Mouse (Mus musculus): ENCODE data around the gene Hc.

Hc gene

DNA sequence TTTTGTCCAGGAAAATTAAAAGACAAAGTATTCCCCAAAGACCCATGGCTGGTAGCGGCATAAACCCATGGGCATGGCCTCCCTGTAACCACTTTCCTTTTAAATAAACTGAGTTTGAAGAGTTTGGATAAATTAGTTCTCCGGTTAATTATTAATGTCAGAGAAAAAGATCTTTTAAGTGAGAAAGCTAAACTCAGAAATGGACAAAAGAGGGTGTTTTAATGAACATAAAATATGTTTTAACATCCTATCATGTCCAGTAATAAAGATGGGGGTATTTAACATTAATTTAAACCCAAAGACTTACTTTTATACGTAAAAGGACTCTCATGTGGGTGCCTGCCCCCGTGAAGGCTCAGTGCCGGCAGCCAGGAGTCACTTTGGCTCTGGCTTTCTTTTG lies at the start of gene Hc:
Gene Hc (minus strand): TSS at position 101 of the 400 bp plus-strand sequence.
- DNase-seq (ENCODE audit: low spot score in 2 of 2) = no peak

DNA sequence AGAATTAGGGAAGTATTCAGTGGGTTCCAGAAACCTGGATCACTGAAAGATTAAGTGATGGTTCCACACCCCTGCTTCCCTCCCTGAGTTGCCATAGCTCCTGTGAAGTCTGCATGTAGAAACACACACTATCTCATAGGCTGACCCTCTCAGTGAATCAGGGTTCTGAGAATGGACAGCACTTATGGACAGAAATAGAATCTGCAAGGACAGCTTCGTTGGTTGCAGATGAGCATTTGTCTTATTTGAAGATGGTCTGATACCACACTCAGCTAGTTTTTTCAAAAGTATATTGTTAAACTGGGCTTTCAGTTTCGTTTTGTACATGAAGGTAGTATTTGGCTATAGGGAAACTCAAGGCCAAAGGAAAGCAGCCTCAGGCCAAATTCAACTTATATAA lies 49.3 kb upstream of the Hc start:
- DNase-seq (ENCODE audit: low spot score in 2 of 2) = no peak

DNA sequence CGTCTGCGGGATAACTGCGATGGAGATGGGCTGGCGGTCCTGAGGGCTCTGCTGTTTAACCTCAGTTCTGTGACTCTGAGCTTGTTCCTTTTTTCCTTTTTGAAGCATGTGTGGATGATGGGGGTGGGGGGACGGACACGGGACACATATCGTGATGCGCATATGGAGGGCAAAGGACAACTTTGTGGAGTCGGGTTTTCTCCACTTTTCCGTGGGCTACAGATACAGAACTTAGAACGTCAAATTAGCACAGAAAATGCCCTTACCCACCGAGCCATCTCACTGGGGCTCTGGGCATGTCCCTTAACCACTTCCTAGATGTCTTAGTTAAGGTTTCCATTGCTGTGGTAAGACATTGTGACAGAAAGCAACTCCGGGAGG lies 48.7 kb upstream of the Hc start:
- no peak for DNase-seq (ENCODE audit: low spot score in 2 of 2)

DNA sequence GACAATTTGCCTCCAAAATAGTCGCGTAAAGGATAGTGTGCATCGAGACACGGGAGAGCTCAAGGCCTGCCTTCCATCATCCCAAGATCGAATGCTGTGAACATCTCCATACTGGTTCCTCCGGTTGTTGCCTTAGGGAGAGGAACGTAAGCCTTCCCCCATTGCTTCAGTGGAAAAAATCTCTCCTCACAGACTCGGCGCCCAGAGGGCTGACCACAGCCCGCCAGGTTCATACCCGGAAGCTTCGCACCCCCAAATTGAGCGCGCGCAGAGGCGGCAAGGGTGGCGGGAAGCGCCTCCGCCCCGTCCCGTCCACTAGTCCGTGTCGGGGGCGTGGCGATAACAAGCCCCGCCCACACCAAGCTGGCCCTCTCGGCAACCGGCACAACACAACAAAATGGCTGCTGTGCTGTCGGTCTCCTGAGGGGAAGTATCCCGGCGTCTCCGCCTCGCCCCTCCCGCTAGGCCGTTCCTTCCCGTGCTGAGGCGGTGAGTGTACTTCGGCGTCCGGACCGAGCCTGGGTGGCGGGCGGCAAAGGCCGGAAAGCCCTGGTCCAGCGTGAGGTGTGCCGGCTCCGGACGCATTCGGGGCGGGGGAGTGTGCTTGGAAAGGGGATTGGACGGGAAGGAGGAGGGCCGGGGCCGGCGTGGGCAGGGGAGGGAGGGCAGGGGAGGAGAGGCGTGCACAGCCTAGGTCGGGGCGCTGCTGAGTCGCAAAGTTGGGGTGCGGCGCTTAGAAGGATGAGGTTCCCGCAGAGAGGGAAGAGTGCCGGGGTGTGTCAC lies 48.1 kb upstream of the Hc start, which contains the start of gene Cntrl:
Gene Cntrl (plus strand): TSS at position 352 of the 783 bp plus-strand sequence.
- DNase-seq (ENCODE audit: low spot score in 2 of 2) = peak; percentile 97 to 99

DNA sequence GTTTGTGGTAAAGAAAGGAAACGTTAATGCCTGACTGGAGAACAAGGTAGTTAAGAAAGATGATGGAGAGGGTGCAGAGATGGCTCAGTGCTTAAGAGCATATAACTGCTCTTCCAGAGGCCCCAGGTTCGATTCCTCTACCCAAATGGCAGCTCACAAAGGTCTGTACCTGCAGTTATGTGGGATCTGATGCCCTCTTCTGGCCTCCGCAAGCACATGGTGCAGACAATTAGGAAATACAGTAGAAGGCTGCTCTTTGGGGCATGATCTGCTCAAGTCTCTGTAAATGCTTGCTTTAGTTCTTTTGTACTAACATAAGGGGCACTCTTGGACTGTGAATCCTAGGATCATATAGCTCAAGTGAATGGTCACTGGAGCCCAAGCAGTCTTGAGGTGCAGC lies 47.5 kb upstream of the Hc start:
- peak; percentile 35 to 64 for DNase-seq (ENCODE audit: low spot score in 2 of 2)

DNA sequence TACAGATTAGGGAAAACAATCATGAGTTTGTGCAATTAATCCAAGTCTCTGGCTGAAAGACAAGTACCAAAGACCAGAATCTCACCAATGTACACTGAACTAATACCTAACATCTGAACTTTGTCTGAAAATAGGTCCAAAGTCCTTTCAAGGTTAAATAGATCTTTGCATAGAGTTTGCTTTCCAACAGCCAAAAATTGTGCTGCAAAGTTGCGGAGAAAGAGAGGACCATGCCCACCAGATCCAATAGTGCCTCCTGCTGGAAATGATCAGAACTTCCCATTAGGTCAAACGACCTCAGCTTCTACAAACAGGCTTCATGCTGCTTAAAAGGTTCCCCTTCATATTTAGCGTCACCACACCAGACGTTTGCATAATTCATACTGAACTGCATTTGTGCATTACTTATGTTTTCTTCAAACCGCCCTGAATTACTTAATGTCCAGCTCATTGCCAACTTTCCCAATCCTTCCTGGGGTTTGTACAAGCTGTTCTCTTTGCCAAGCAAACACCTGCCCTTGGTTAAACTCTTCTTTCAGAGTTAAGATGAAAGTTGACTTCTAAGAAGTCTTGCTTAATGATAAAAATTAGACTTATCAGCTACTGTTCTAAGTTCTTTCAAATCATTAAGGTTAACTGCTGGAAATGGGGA lies 46.9 kb upstream of the Hc start:
- DNase-seq (ENCODE audit: low spot score in 2 of 2) = peak; percentile 49 to 65

DNA sequence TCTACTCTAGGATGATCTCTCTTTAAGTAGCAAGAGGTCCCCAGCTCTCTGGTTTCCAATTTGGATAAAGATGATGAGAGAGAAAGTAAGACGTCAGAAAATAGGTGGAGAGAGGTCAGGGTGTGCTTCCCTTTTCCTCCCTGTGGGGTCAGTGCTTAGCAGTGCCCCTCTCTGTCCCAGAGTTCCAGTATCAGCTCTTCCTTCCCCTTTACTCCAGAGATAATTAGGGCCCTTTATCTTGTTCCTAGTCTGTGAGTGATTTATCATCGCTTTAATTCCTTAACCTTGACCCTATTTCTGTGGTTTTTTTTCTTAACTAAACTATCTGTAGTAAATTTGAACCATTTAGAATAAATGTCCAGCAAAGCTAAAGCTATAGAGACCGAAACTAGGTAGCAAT lies 43.6 kb upstream of the Hc start:
- DNase-seq (ENCODE audit: low spot score in 2 of 2) = no peak

DNA sequence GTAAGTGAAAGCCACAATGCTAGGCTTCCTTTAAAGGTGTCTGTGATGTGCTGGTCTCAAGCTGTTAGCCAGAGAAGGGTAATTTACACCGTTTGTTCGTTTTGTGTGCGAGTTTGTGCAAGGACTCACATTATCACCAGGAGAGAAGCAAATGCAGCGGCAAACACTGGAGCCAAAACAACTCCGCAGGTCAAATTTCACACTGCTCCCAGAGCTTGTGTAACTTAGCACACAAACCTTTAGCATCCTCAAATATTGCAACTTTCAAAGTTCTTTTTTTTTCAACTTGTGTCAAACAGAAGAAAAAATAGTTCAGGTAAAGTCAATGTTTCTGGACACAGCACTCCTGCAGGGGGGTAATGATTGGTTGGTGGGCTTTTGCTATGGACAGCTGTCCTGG lies 42.3 kb upstream of the Hc start:
- no peak for DNase-seq (ENCODE audit: low spot score in 2 of 2)

DNA sequence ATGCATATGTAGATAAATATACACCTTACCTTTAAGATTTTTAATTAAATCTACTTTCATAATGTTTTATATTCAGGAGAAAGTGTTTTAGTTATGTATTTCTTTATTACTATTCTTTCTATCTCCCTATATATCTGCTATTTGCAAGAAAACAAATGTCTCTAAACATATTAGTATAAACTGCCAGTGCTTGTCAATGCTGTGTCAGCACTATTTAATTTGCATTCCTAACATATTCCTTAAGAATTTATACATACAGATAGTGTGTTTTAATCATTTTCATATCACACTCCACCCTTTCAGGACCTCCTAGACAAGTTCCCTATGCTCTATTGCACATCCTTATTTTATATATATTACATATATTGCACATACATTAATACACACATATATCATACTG lies 41.5 kb upstream of the Hc start:
- no peak for DNase-seq (ENCODE audit: low spot score in 2 of 2)

DNA sequence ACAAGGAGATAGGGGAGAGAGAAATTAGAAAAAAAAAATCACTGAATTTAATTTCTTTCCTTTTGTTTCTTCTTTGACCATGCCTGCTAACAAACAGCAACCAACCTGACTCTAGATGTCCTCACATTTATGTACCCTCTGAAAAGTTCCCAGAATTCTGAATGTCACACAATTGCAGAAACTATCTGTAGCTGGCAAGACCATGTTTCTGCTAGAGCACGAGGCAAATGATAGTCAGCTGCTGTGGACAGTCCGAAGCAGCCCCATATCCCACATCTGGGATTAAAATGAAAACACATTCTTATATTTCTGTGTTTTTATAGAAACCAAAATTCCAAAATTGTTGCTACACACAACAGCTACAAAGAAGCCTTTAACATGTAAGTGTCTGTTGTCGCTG lies 40.2 kb upstream of the Hc start, which contains the start of gene AI182371:
Gene AI182371 (minus strand): TSS at position 101 of the 400 bp plus-strand sequence.
- no peak for DNase-seq (ENCODE audit: low spot score in 2 of 2)

DNA sequence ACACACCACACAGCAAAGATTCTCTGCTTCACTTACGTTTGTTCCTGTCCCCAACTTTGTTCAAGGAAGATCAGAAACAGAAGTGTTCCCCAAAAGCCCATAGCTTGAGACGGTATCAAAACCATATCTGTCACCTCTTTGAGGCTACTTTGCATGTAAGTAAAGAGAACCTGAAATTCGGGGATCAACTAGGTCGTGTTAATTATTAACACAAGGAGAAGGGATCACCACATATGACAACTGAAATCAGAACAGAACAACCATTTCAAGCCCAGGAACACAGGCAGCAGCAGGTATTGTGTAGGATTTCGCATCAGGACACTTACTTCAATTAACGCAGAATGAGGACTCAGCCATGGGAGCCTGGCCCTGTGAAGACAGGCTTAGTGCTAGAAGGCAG lies 39.3 kb upstream of the Hc start:
- DNase-seq (ENCODE audit: low spot score in 2 of 2) = no peak

DNA sequence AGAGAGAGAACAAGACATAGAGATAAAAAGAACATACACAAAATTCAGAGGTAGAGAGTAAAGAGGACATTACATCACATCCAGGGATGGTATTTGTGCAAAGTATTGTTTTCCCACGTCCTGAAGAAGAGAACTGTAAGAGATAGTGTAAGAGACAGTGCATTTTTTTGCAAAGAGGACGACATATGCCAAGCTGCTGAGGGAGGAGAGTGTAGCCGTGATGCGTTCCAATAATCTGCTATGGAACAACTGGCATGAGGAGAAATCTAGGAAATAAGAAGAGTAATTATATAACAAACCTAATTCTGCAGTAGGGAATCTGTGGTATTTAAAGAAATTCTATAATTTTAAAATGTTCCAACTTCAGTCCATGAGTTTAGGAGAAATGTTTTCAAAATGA lies 26.2 kb upstream of the Hc start:
- DNase-seq (ENCODE audit: low spot score in 2 of 2) = no peak

DNA sequence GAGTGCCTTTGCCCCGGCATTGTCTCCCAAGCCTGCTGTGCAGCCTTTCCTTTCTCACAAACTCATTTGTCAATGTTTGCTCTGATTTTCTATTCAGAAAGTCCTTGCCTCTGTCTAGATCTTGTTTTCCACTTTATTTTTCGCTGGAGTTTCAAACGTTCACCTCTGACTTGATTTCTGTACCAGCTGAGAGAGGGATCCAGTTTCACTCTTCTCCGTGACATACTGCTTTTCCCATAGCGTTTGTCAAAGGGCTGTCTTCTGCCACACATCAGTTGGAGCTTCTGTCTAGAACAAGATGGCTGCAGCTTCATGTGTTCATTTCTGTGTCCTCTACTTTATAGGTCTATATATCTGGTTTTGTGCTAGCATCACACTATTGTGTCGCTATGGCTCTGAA lies 17.9 kb upstream of the Hc start:
- no peak for DNase-seq (ENCODE audit: low spot score in 2 of 2)

DNA sequence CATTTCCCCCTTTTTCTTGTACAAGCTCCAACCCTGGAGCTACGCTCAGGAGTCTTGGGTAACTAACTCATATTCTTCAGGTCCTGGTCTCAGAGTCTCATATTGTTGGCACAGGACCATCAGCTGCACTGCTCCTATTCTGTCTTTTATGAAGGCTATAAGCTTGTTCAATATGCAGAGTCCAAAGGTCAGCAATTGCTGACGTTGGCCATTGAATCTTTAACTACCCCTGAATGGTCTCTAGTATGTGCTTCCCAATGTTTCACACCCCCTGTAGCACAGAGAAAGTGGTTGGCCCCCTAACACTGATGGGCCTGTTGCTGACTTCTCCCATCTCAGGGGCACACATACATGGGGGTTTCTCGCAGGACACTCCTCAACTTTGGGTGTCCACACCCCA lies 13.1 kb upstream of the Hc start:
- DNase-seq (ENCODE audit: low spot score in 2 of 2) = no peak

DNA sequence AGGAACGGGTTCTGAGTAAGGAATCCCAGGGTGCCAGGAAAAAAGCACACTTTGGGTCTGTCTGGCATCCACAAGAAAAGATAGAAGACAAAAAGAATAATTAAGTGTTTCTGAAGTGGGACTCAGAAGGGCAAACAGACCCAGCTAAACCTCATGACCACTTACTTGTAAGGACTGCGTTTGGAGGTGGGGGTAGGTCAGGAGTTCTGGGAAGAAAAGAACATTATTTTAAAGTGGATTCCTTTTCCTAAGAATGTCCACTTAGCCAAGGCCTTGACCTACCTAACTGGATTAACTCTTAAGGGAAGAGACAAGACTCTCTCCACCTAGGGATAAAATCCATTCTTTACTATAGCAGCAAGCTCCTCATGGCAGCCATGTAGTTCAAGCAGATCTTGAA lies 11.3 kb upstream of the Hc start:
- DNase-seq (ENCODE audit: low spot score in 2 of 2) = no peak

DNA sequence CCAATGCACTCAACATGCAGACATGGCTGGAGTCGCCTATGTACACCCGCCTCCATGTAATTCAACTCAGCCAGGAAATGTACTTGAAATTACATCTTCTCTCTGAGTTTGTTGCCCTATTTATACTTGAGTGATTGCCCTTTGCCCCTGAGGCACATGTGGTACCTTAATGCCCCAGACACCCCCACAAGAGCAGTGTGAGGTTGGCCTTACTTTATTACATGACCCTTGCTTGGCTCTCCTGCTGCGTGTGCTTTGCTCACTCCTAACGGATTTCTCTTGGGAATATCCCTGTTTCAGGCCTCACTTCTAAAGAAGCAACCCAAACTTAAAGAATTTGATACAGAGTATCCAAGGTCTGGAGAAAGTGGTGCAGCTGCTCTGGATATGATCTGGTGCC lies 9.0 kb upstream of the Hc start:
- no peak for DNase-seq (ENCODE audit: low spot score in 2 of 2)

DNA sequence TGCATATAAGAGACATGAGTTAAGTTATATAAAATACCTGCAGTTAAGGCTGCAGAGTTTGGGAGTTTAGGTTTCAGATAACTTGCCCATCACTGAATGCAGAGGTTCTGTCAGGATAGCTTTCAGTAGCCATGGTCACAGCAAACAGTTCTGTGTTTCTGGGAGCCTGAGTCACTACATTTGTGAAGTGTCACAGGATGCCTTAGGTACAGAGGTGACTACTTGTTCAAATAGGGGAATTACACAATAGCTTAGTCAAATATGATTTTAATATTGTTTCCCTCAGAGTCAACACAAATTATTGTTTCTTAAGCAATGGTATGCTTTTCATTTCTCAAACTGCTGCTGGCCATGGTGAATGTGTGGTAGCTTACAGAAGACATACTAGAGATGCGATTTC lies 7.9 kb upstream of the Hc start:
- DNase-seq (ENCODE audit: low spot score in 2 of 2) = no peak

DNA sequence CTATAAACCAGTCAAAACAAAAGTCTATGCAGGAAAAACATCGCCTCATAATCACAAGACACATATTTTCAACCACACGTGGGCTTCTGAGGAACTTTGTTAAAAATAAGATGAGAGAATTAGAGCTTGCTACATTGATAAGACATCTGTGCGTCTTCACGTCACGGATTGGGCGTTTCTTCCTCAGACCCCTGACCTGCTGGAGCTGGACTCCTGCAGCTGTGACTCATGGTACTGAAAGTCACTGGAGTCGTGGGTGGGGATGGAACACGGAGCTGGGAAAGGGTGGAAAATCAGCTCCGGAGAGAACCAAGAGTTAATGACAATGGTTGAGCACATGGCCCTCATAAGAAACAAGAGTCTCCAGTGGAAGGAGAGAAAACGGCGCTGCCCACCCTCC lies 5.9 kb upstream of the Hc start:
- DNase-seq (ENCODE audit: low spot score in 2 of 2) = no peak

DNA sequence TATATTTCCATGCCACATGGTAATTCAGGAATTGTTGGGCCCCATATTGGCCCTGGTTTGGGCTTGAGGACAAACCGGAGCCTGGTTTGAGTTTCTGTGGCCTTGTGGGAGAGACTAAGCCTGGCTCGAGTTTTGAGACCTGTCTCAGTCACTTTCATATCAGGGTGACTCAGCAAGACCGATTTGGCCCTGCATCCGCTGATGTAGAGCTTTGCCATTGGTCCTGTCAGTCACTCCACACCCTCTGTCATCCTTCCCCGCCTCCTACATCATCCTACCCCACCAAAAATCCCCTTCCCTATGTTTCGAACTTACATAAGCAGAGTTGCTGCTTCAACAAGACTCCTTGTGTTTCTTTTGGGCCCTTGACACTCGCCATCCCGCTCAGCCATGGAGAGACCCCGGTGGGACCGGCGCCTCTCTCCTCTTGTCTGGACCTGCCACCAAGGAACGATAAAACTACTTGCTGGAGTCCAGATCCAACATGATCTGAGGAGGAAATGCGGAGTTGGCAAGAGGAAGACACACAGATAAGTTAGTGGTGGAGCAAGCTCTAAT lies 5.4 kb upstream of the Hc start:
- DNase-seq (ENCODE audit: low spot score in 2 of 2) = no peak

DNA sequence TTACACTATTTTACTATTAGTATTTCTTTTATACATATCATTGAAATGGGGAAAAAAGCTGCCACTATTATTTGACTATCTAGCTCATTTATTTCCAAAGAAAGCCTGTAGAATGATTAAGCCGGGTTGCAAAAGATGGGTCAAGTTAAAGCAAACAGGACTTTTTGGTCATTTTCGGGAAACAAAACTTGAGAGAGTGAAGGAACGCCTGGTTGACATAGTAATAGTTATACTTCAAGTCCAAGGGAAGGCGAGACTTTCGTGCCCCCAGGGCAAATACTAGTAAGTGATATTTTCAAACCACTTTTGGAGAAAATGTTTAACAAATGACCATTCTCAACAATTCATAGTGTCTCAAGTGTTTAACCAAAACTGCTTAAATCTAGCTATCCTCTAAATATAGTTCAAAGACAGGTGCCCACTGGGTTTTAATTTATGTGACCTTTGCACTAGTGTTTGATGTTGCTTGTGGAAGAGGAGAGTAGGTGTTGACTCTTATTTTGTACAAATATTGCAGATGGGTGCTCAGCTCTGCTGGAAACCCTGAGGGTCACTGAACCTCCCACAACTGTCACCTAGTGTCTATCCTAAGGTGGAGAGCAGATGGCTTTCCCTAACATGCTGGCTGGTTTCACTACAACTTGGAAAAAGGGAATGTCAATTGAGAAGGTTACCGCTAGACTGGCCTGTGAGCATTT lies 2.2 kb upstream of the Hc start:
- DNase-seq (ENCODE audit: low spot score in 2 of 2) = no peak

DNA sequence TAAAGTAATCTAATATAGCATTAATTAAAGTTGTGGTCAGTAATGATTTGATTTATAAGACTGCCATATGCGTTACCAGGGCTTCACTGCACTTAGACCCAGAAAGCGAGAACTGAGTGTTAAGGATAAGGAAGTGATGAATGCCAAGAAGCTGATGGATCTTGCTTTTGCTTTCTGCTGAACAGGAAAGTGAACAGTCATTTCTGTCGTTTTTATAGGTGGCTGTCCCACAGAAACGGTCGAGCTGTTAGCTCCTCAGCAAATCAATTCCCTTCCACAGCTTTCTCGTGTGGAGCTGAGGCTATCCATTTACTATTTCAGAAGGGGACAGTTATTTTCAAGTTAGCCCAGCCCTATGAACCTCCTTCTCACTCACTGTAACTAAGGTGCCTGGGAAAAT lies 341 bp downstream of the Hc start:
- DNase-seq (ENCODE audit: low spot score in 2 of 2) = no peak

DNA sequence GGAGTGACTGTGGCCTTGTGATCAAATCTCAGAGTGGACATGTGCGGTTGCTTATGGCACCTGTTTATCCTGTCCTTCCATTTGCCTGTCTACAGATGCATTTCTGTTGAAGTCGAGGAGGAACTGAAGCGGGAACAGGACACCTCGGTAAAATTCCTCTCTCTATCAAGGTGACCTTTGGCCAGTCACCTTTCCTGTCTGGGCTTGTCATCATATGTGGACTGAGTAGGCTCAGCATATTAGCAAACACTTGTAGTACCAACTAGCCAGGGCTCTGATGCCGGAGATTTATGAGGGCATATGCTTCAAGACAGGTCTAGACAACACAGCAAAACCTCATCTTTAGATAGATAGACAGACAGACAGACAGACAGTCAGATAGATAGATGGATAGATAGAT lies 982 bp downstream of the Hc start:
- no peak for DNase-seq (ENCODE audit: low spot score in 2 of 2)

DNA sequence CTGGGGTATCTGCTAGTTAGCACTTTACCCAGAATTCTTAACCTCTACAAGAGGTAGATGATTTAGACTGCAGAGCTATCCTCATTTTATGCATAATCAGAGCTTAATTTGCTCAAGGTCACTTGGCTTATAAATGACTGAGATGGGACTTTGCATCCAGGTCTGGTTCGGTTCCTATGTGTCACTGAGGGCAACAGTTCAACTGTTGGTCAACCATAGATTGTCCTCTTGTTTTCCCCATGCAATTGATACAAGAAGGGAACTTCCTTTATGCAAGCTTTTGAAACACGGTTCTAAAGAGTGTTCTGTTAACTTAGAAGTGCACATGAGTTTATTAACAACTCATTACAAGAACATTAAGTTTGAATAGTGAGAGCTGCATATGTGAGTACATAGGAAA lies 2.9 kb downstream of the Hc start:
- DNase-seq (ENCODE audit: low spot score in 2 of 2) = no peak
